Mouse (Mus musculus) embryonic fibroblast, embryonic 13.5 days (primary cell): Measurements from ENCODE around the gene Ntmt1. TPM values are rescaled to one million over a fixed set of nuclear protein-coding genes. Genes with fewer than 3 reads are reported as not detected.

Experiments used
- H3K27ac ChIP-seq: 2 replicates; pipeline ENCODE4 v1.5.1; 2012; ENCODE audit warnings: low read length, control low read depth, inconsistent platforms; ENCODE audit not compliant: insufficient read depth
- H3K4me1 ChIP-seq: 2 replicates; pipeline ENCODE4 v1.6.1; 2011; ENCODE audit warnings: low read length; ENCODE audit not compliant: control insufficient read depth, insufficient read depth
- H3K4me3 ChIP-seq: 2 replicates; pipeline ENCODE4 v1.5.1; 2011; ENCODE audit warnings: mild to moderate bottlenecking, control low read depth, low read length; ENCODE audit not compliant: insufficient read depth
- CTCF ChIP-seq: IDR thresholded peaks from 2 replicates; pipeline ENCODE4 v1.5.1; 2011; ENCODE audit warnings: mild to moderate bottlenecking, control low read depth, low read length, moderate library complexity, borderline replicate concordance; ENCODE audit not compliant: insufficient read depth
- POLR2A ChIP-seq: IDR thresholded peaks from 2 replicates; pipeline ENCODE4 v1.6.1; 2011; ENCODE audit warnings: low read depth, mild to moderate bottlenecking, control low read depth, low read length, moderate library complexity
- polyA plus RNA-seq: library from polyadenylated mRNA; stranded (reverse); fragments of >200 nt; gene quantifications from 2 replicates; pipeline ENCODE4 v1.2.4, GENCODE M21; 2011; ENCODE audit warnings: low read depth; ENCODE audit not compliant: missing spikeins, insufficient read length

The Ntmt1 gene
- polyA plus RNA-seq, 1 experiment: 25.6 TPM

DNA sequence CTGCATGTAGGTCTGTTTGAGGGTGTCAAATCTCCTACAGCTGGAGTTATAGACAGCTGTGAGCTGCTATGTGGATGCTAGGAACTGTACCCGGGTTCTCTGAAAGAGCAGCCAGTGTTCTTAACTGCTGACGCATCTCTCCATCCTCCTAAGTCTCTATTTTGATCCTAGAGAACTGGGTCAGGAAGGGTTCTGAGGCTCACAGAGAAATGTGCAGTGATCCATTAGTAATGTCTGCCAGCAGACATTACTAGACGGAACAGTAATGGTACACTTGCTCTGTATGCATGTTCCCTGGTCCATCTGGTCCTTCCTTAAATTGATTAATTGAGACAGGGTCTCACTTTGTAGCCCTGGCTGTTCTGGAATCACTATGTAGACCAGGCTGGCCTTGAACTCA, 8.2 kb upstream of the Ntmt1 start:
- Histone ChIP-seq H3K27ac (no peak overlapping the region), H3K4me1 (peaks cover 6% of the 10 kb centered on the region; the same call in 1 of the 2 replicates), H3K4me3 (no peak overlapping the region)
- no peak for TF ChIP-seq POLR2A
- TF ChIP-seq CTCF: no peak

DNA sequence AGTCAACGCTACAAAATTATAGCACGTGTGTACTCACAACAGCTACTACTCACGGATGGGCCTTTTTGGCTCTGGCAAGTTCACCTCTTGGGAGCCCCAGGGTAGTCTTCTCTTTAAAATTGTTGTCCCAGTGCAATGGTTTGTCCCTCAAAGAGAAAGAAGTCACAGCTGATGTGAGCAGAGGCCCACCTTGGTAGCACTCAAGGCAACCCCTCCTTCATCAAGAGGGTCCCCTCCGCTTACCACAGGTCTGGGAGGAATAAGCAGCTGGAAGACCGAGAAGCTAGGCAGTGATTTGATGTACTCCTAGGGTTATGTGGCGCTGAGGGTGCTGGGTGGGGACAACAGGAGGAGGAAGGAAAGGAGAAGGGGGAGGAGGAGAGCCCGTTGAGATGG, 7.0 kb upstream of the Ntmt1 start:
- no peak overlapping the region for H3K27ac ChIP-seq
- no peak for TF ChIP-seq CTCF
- H3K4me1 ChIP-seq: peaks cover 6% of the 10 kb centered on the region; the same call in 1 of the 2 replicates
- H3K4me3 ChIP-seq: 0 out of 2 replicates have a peak overlapping the region, but pooled peaks have one; percentile 20

DNA sequence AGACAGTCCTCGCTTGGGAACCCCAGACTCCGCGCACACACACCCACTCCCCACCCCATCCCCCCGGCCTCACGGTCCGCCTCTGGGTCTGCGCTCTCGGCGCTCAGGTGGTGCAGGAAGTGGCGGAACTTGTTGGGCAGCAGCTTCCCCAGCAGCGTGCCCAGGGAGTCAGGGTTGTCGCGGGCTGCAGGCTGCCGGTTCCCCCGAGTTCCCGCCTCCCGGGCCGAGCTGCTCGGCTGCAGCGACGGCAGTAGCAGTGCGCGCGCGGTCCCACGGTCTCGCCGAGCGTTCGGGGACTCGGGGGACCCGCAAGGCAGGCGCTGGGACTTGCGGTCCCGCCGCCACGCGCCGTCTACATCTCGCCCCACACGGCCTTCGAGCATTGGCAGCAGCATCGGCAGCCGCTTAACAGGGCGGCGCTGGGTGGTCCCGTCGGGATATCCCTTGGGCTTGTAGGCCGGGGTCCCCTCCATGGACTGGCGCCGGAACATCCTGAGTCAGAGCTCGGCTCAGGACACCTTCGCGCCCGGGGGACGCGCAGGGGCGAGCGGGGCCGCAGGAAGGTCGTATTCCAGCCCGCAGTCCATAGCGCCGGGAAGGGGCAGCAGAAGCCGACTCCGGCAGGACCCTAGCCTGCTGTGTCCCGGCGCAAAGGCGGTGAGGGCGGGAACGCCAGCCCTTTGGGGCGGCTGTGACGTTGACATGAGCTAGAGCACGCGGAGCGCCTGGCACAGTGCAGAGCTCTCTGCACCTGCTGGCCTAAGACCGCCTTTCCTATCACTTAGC, 6.4 kb upstream of the Ntmt1 start:
- Histone ChIP-seq H3K4me1 (peaks cover 2% of the 10 kb centered on the region; the same call in 1 of the 2 replicates), H3K27ac (no peak overlapping the region), H3K4me3 (peak overlapping the region; percentile 20)

DNA sequence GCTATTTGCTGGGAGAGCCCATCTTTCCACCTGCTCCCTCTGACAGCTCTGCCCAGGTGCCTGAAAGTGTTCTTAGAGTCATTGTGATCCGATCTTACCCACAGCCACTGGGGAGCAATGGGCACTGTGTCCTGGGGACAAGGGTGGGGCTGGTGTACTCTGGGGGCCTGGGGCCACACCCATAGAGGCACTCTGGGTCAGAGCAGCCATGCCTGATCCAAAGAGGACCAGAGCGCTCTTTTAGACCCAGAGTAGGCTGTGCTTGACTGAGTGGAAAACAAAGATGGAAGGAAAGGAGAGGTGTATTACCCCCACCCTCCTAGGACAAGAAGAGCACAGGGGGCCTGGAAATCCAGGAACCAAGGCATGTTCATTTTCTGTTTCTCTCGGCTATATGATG, 4.0 kb upstream of the Ntmt1 start, which contains the start of gene 1700001O22Rik:
Gene 1700001O22Rik, minus strand, starts transcription at position 58 of the 400 bp plus-strand sequence.
- Histone ChIP-seq H3K27ac (no peak within 1 kb of the TSS), H3K4me1 (no peaks in the 10 kb centered on the region), H3K4me3 (no peak within 1 kb of the TSS)
- no peak for TF ChIP-seq CTCF
- no peak for TF ChIP-seq POLR2A

More for the DNA sequence above, 6.4 kb upstream of the Ntmt1 start:
- no peak for TF ChIP-seq POLR2A
- TF ChIP-seq CTCF: no peak

DNA sequence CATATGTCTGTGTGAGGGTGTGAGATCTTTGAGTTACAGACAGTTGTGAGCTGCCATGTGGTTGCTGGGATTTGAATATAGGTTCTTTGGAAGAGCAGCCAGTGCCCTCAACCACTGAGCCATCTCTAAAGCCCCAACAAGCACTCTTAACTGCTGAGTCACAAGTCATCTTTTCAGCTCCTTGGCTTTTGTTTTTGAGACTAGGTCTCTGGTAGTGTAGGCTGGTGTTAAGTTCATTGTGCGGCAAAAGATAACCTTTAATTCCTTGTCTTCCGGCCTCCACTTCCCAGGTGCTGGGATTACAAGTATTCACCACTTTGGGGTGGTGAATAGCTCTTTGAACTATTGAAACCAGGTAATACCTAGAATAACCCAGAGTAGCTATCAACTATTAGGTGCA, 1.6 kb upstream of the Ntmt1 start:
- no peaks in the 10 kb centered on the region for H3K4me1 ChIP-seq
- TF ChIP-seq CTCF: no peak
- no peak for TF ChIP-seq POLR2A
- H3K27ac ChIP-seq: no peak overlapping the region
- no peak overlapping the region for H3K4me3 ChIP-seq

DNA sequence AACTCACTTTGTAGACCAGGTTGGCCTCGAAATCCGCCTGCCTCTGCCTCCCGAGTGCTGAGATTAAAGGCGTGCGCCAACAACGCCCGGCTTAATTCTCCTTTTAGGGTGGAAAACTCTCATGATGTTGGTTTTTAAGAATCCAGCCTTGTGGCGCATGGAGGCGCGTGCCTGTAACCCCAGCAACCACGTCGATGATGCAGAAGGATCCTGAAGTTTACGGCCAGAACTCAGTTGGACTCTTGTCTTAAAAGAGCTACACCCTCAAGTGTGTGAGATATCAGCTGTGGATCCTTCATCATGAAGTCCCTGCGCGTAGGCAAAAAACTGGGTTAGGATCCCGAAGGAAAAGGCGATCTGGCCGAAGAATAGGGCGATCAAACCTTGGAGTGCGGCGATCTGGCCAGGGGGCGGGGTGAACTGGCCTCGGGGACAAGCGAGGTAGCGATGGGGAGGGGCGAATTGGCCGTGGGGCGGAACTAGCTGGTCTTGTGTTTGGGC, 429 bp upstream of the Ntmt1 start:
- H3K27ac ChIP-seq: peak overlapping the region; percentile 24; the same call in 1 of the 2 replicates
- peak overlapping the region; percentile 56 for H3K4me3 ChIP-seq
- H3K4me1 ChIP-seq: no peaks in the 10 kb centered on the region
- TF ChIP-seq CTCF: no peak
- peak; percentile 64 for TF ChIP-seq POLR2A

DNA sequence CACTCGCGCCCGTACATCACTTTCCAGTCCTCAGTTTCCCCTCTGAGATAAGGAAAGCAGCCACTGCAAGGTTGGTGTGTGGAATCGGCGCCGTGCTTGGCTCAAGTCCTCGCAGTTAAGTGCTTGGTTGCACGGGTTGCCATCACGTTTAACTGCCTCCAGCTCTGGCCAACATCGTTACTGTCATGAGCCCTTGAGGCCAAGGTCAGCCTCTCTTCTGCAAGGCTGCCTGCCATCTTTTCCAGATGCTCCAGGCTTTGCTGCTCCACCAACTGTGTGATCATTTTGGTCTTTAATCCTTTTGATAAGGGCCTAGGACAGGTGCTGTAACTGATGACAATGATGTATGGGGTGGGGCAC, 650 bp downstream of the Ntmt1 start:
- Histone ChIP-seq H3K27ac (no peak overlapping the region), H3K4me1 (no peaks in the 10 kb centered on the region), H3K4me3 (peak overlapping the region; percentile 70)
- no peak for TF ChIP-seq POLR2A
- no peak for TF ChIP-seq CTCF

DNA sequence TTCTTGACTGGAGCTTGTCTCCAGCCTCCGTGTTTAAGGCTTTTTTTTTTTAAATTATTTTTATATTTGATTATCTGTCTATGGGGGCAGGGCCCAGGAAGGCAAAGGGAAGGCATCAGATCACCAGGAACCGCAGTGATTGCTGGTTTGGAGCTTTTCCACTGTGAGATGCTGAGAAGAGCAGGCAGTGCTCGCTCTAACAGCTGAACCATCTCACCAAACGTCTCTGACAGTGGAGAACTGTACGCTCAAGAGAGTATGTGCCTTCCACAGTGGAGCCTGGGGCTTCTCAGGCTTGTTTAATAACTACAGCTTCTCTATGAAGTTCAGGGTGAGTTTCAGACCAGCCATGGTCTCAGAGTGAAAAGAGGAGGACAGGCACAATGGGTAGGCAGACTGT, 1.9 kb downstream of the Ntmt1 start:
- Histone ChIP-seq H3K27ac (no peak overlapping the region), H3K4me3 (no peak overlapping the region), H3K4me1 (no peaks in the 10 kb centered on the region)
- TF ChIP-seq POLR2A: no peak
- no peak for TF ChIP-seq CTCF

DNA sequence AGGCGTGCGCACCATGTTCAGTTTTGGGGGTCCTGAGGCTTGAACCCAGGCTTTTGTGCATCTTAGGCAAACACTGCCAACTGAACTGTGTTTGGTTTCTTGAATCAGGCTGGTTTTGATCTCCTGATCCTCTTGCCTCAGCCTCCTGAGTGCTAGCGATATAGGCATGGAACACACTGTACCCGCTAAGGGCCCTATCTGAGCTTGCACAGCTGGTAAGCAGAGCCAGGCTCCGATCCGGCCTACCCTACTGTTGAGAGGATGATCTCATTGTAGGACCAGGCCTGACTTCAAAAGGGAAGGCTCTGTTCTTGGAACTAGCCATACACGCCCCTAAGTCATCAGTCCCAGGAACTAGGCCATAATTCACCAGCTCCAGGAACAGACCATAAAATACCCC, 2.9 kb downstream of the Ntmt1 start:
- TF ChIP-seq CTCF (no peak), POLR2A (no peak)
- Histone ChIP-seq H3K27ac (no peak overlapping the region), H3K4me1 (no peaks in the 10 kb centered on the region), H3K4me3 (no peak overlapping the region)

DNA sequence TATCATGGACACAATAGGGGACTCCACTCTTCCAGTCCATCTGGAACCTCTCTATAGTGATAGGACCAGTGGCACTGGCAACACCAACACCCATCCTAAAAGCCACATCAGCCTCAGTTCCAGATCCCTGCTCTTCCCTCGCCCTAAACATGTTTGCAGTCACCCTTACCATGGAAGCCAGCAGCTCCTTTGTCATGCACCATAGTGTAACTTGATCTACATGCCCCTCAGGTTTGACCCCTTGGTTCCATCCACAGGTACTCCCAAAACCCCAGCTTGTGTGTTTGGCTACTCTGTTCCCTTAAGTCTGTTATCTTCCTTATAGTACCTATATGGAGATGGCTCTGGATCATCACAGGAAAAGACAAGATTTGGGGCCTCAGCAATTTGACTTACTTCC, 8.8 kb downstream of the Ntmt1 start:
- Histone ChIP-seq H3K4me1 (no peaks in the 10 kb centered on the region), H3K27ac (no peak overlapping the region), H3K4me3 (no peak overlapping the region)
- TF ChIP-seq CTCF (no peak), POLR2A (no peak)
